Mouse (Mus musculus): Measurements from ENCODE around the gene Lrrc18.

Gene Lrrc18

GRCm38 (mm10) chr14:32991082-32991481, at the start of gene Lrrc18:
Gene Lrrc18, plus strand, starts transcription at chr14:32991382.
- DNase-seq (ENCODE audit: low read depth), result no peak

- DNase-seq (ENCODE audit: low read depth), result no peak
These were observed 43.7 kb upstream of the Lrrc18 start for GRCm38 (mm10) chr14:32947512-32947911.

GRCm38 (mm10) chr14:32950312-32951301, 40.6 kb upstream of the Lrrc18 start:
- DNase-seq (ENCODE audit: low read depth), result no peak

GRCm38 (mm10) chr14:32956486-32956885, 34.7 kb upstream of the Lrrc18 start:
- no peak for DNase-seq (ENCODE audit: low read depth)

GRCm38 (mm10) chr14:32958671-32959070, 32.5 kb upstream of the Lrrc18 start:
- no peak for DNase-seq (ENCODE audit: low read depth)

- DNase-seq (ENCODE audit: low read depth), result peak; percentile 53
These were observed 30.7 kb upstream of the Lrrc18 start for GRCm38 (mm10) chr14:32960481-32960880.

GRCm38 (mm10) chr14:32964742-32965141, 26.4 kb upstream of the Lrrc18 start:
- no peak for DNase-seq (ENCODE audit: low read depth)

GRCm38 (mm10) chr14:32970700-32971099, 20.5 kb upstream of the Lrrc18 start:
- no peak for DNase-seq (ENCODE audit: low read depth)

- DNase-seq (ENCODE audit: low read depth), result no peak
These were observed 6.9 kb upstream of the Lrrc18 start for GRCm38 (mm10) chr14:32984176-32984738.

- no peak for DNase-seq (ENCODE audit: low read depth)
These were observed 4.5 kb upstream of the Lrrc18 start for GRCm38 (mm10) chr14:32986659-32987058.

GRCm38 (mm10) chr14:32994954-32995636, 3.9 kb downstream of the Lrrc18 start:
- no peak for DNase-seq (ENCODE audit: low read depth)

- no peak for DNase-seq (ENCODE audit: low read depth)
These were observed 8.3 kb downstream of the Lrrc18 start for GRCm38 (mm10) chr14:32999511-32999910.

- DNase-seq (ENCODE audit: low read depth), result no peak
These were observed 9.2 kb downstream of the Lrrc18 start for GRCm38 (mm10) chr14:33000112-33000979.

- DNase-seq (ENCODE audit: low read depth), result no peak
These were observed 13.9 kb downstream of the Lrrc18 start for GRCm38 (mm10) chr14:33005114-33005513.

- no peak for DNase-seq (ENCODE audit: low read depth)
These were observed 16.5 kb downstream of the Lrrc18 start for GRCm38 (mm10) chr14:33007638-33008037.

- DNase-seq (ENCODE audit: low read depth), result no peak
These were observed 27.9 kb downstream of the Lrrc18 start for GRCm38 (mm10) chr14:33019050-33019449.

GRCm38 (mm10) chr14:33019606-33020005, 28.4 kb downstream of the Lrrc18 start:
- DNase-seq (ENCODE audit: low read depth), result no peak

- DNase-seq (ENCODE audit: low read depth), result no peak
These were observed 39.7 kb downstream of the Lrrc18 start for GRCm38 (mm10) chr14:33030849-33031248.

GRCm38 (mm10) chr14:33033424-33033823, 42.2 kb downstream of the Lrrc18 start:
- DNase-seq (ENCODE audit: low read depth), result no peak

GRCm38 (mm10) chr14:33035386-33035785, 44.2 kb downstream of the Lrrc18 start:
- DNase-seq (ENCODE audit: low read depth), result no peak

GRCm38 (mm10) chr14:33036811-33037210, 45.6 kb downstream of the Lrrc18 start:
- no peak for DNase-seq (ENCODE audit: low read depth)

GRCm38 (mm10) chr14:33045217-33045616, 54.0 kb downstream of the Lrrc18 start:
- no peak for DNase-seq (ENCODE audit: low read depth)

Data from induced T-regulatory cell, adult 2 months (primary cell).